Mouse (Mus musculus): Measurements from ENCODE around the gene Abcb4.
"Not testable (repeated sequence)": the region's sequence is repeated elsewhere in the genome, so short reads cannot be mapped to it uniquely, and the experiment has no call there.

Gene Abcb4

DNA sequence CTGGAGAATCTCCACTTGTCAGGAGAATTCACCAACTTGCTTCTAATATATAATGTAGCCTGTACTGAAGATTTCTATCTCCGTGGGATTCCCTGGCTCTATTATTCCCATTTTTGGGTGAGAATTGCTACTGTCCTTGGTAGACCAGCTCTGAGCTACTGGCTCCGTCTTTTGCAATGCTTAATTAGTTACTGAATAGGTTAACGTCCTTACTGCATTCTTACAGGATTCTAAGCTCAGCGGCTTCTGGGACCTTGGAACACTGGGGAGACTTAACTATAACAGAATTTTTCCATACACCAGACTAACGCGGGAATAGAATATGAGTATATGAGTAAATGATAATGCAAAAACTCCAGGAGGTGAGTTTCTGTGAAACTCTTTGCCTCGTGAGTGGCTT lies 106.5 kb downstream of the Abcb4 start:
- not testable (repeated sequence) for DNase-seq

GRCm38 (mm10) chr5:9006585-9006984 lies 113.1 kb downstream of the Abcb4 start:
- DNase-seq: not testable (repeated sequence)

All from lung, postnatal 14 days (tissue).